Mouse (Mus musculus) heart, embryonic 16.5 days (tissue): ENCODE results near the gene Esyt2. TPM values are rescaled to one million over a fixed set of nuclear protein-coding genes. Genes with fewer than 3 reads are reported as not detected.

Experiments used
- ATAC-seq: fragments of 200-750 bp; cut with Nextera tagmentation; replicated peaks from 2 replicates; pipeline ENCODE4 v1.8.0; 2017; ENCODE audit warnings: moderate number of reproducible peaks; ENCODE audit not compliant: insufficient read depth, low FRiP score; ENCODE audit errors: extremely low read depth
- H3K27ac ChIP-seq: fragments of 300-500 bp; sonication (generic); 2 replicates; pipeline ENCODE4 v1.5.1; 2014; ENCODE audit warnings: mild to moderate bottlenecking, low read length, control low read depth, moderate library complexity
- H3K27me3 ChIP-seq: fragments of 300-500 bp; sonication (generic); 2 replicates; pipeline ENCODE4 v1.6.1; 2014; ENCODE audit warnings: low read length, mixed read lengths; ENCODE audit not compliant: control insufficient read depth, insufficient read depth
- H3K36me3 ChIP-seq: fragments of 300-500 bp; sonication (generic); 2 replicates; pipeline ENCODE4 v1.6.1; 2014; ENCODE audit not compliant: control insufficient read depth, insufficient read depth
- H3K4me1 ChIP-seq: fragments of 300-500 bp; sonication (generic); 2 replicates; pipeline ENCODE4 v1.6.1; 2014; ENCODE audit warnings: low read length, mixed read lengths; ENCODE audit not compliant: control insufficient read depth, insufficient read depth
- H3K4me2 ChIP-seq: fragments of 300-500 bp; sonication (generic); 2 replicates; pipeline ENCODE4 v1.6.1; 2014; ENCODE audit warnings: low read depth, mild to moderate bottlenecking, control low read depth, low read length
- H3K4me3 ChIP-seq: fragments of 300-500 bp; sonication (generic); 2 replicates; pipeline ENCODE4 v1.5.1; 2014; ENCODE audit warnings: mild to moderate bottlenecking, control low read depth, low read length
- H3K9ac ChIP-seq: fragments of 300-500 bp; sonication (generic); 2 replicates; pipeline ENCODE4 v1.6.1; 2014; ENCODE audit warnings: low read length, control low read depth
- H3K9me3 ChIP-seq: fragments of 300-500 bp; sonication (generic); replicated peaks from 2 replicates; pipeline ENCODE4 v1.6.1; 2016; ENCODE audit warnings: low read length; ENCODE audit not compliant: control insufficient read depth
- WGBS: fragments of 180-500 bp; shearing (Covaris S2); extraction: QIAGEN DNeasy Blood & Tissue Kit; methylation state at CpG from one replicate; pipeline ENCODE4 v1.1.7; 2014; 5-methylcytosine and 5-hydroxymethylcytosine counted together
- polyA plus RNA-seq: library from polyadenylated mRNA; unstranded; fragments of >200 nt; fragmentation: Nextera tagmentation; extraction: Ambion mirVana; gene quantifications from 2 replicates; pipeline ENCODE4 v1.2.1, GENCODE M21; 2015

The Esyt2 gene
- polyA plus RNA-seq, 1 experiment from 2014 or later: 11.7 TPM

DNA sequence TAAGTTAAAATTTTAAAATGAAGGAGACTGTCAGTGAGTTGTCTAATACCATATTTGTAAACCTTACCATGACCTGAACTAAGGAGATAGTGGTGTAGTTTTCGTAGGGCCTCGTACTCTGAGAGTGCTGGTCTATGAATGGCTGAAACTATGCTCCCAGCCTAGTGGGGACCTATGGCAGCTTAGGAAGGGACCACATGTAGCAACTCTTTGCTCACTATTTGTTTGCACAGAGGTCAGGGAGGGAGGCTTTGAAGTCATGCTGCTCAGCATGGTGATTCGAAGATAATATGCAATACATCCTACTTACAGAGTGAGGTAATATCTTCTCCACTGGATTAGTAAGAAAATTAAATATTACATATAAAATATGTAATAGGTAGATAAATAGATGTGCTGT, 73.7 kb downstream of the Esyt2 start:
- no peaks in the 10 kb centered on the region for H3K9me3 ChIP-seq
- no peak overlapping the region for H3K4me3 ChIP-seq
- no peak overlapping the region for H3K4me2 ChIP-seq
- no peak for ATAC-seq
- 91% methylated on average over 3 of the region's 3 CpGs for WGBS
- H3K36me3 ChIP-seq: peaks cover 21% of the 10 kb centered on the region
- no peaks in the 10 kb centered on the region for H3K4me1 ChIP-seq
- no peaks in the 10 kb centered on the region for H3K27me3 ChIP-seq
- H3K9ac ChIP-seq: no peak overlapping the region
- no peak overlapping the region for H3K27ac ChIP-seq

GRCm38 (mm10) chr12:116362091-116362490, 81.1 kb downstream of the Esyt2 start:
- no peaks in the 10 kb centered on the region for H3K4me1 ChIP-seq
- no peaks in the 10 kb centered on the region for H3K27me3 ChIP-seq
- no peak overlapping the region for H3K27ac ChIP-seq
- H3K4me2 ChIP-seq: no peak overlapping the region
- peaks cover 13% of the 10 kb centered on the region for H3K36me3 ChIP-seq
- no peaks in the 10 kb centered on the region for H3K9me3 ChIP-seq
- H3K4me3 ChIP-seq: no peak overlapping the region
- no peak overlapping the region for H3K9ac ChIP-seq
- no peak for ATAC-seq

GRCm38 (mm10) chr12:116366900-116367299, 85.9 kb downstream of the Esyt2 start:
- WGBS: 86% methylated on average over 3 of the region's 3 CpGs
- Histone ChIP-seq H3K4me2 (no peak overlapping the region), H3K4me3 (no peak overlapping the region), H3K36me3 (peaks cover 23% of the 10 kb centered on the region), H3K9me3 (no peaks in the 10 kb centered on the region), H3K4me1 (no peaks in the 10 kb centered on the region), H3K9ac (no peak overlapping the region), H3K27me3 (no peaks in the 10 kb centered on the region), H3K27ac (no peak overlapping the region)
- no peak for ATAC-seq

DNA sequence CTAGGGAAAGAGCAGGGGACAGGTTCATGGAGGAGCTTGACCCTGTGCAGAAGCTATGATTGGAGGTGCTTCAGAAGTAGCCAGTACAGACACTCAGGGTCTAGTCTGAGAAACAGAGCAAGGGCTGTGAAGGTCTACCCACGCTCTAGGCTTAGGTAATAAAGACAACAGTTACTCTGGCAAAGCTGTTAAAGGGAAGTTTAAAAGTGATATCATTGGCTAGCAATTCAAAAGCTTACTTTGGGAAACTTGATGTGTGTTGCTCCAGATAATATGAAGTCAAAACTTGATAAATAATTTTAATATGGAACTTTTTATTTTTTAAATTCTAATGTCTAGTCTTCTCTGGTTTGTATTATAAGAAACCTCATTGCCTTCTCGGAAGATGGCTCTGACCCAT, 86.3 kb downstream of the Esyt2 start:
- Histone ChIP-seq H3K36me3 (peaks cover 23% of the 10 kb centered on the region), H3K4me3 (no peak overlapping the region), H3K9ac (no peak overlapping the region), H3K4me2 (no peak overlapping the region), H3K27ac (no peak overlapping the region), H3K9me3 (no peaks in the 10 kb centered on the region), H3K4me1 (no peaks in the 10 kb centered on the region), H3K27me3 (no peaks in the 10 kb centered on the region)
- WGBS: 89% methylated on average over 2 of the region's 2 CpGs
- ATAC-seq: no peak

GRCm38 (mm10) chr12:116368857-116369256, 87.9 kb downstream of the Esyt2 start:
- Histone ChIP-seq H3K36me3 (peaks cover 25% of the 10 kb centered on the region), H3K27me3 (no peaks in the 10 kb centered on the region), H3K9ac (no peak overlapping the region), H3K4me2 (no peak overlapping the region), H3K27ac (no peak overlapping the region), H3K4me1 (no peaks in the 10 kb centered on the region), H3K9me3 (no peaks in the 10 kb centered on the region), H3K4me3 (no peak overlapping the region)
- ATAC-seq: no peak
- 84% methylated on average over 2 of the region's 2 CpGs for WGBS

GRCm38 (mm10) chr12:116383101-116383500, 102.1 kb downstream of the Esyt2 start:
- Histone ChIP-seq H3K27me3 (no peaks in the 10 kb centered on the region), H3K27ac (no peak overlapping the region), H3K4me2 (no peak overlapping the region), H3K36me3 (peaks cover 5% of the 10 kb centered on the region; the same call in 1 of the 2 replicates), H3K9me3 (no peaks in the 10 kb centered on the region), H3K4me3 (no peak overlapping the region), H3K9ac (no peak overlapping the region), H3K4me1 (no peaks in the 10 kb centered on the region)
- ATAC-seq: no peak
- WGBS: 79% methylated on average over 2 of the region's 2 CpGs

DNA sequence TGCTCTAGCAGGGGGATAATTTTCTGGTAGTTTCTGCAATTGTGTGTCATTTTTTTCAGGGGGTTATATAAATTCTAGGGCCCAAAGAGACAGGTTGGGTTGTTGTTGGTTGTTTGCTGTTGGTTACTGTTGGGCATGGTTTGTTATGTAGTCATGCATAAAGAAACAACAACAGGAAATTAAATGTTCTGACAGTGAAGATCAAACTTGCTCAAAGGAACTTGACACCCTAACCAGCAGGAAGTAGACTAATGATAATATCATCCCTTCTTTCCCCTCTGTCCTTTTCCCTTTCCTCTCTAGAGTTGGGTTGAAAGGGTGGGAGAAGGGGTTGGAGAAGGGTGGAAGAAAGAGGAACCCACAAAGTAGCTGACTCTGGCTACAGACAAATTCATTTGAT, 103.0 kb downstream of the Esyt2 start:
- Histone ChIP-seq H3K4me3 (no peak overlapping the region), H3K27me3 (no peaks in the 10 kb centered on the region), H3K4me1 (no peaks in the 10 kb centered on the region), H3K9ac (no peak overlapping the region), H3K27ac (no peak overlapping the region), H3K9me3 (no peaks in the 10 kb centered on the region), H3K4me2 (no peak overlapping the region), H3K36me3 (peaks cover 5% of the 10 kb centered on the region; the same call in 1 of the 2 replicates)
- ATAC-seq: no peak

- ATAC-seq: no peak
- Histone ChIP-seq H3K9me3 (no peaks in the 10 kb centered on the region), H3K36me3 (no peaks in the 10 kb centered on the region), H3K4me2 (no peak overlapping the region), H3K4me3 (no peak overlapping the region), H3K9ac (no peak overlapping the region), H3K27me3 (no peaks in the 10 kb centered on the region), H3K4me1 (no peaks in the 10 kb centered on the region; the same call in 1 of the 2 replicates), H3K27ac (no peak overlapping the region)
- 78% methylated on average over 1 of the region's 1 CpGs for WGBS
These were observed 105.8 kb downstream of the Esyt2 start for GRCm38 (mm10) chr12:116386802-116387201.

DNA sequence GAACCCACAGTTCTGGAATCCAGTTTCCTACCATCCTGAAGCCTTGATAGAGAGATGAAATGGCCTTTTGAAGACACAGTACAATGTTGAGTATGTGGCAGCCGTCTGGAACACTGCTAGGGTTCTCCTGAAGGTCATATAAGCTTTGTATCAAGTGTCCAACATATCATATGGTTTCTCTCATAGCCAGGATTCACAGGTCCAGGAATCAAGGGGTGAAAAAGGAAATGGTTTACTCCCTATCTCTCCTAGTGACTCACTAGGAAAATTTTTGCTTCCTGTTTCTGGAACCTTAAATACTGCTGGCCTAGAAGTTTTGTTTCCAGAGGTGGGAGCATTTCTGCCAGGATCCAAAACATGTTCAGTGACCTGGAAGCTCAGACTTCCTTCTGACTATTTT, 108.9 kb downstream of the Esyt2 start:
- H3K4me1 ChIP-seq: no peaks in the 10 kb centered on the region; the same call in 1 of the 2 replicates
- 26% methylated on average over 1 of the region's 1 CpGs for WGBS
- H3K4me3 ChIP-seq: no peak overlapping the region
- H3K36me3 ChIP-seq: no peaks in the 10 kb centered on the region
- H3K27me3 ChIP-seq: no peaks in the 10 kb centered on the region
- H3K27ac ChIP-seq: peak overlapping the region; percentile 40
- H3K9me3 ChIP-seq: no peaks in the 10 kb centered on the region
- no peak overlapping the region for H3K9ac ChIP-seq
- no peak overlapping the region for H3K4me2 ChIP-seq
- ATAC-seq: peak; percentile 55; the same call in 1 of the 2 replicates

- Histone ChIP-seq H3K9me3 (no peaks in the 10 kb centered on the region), H3K27ac (no peak overlapping the region), H3K4me1 (no peaks in the 10 kb centered on the region; the same call in 1 of the 2 replicates), H3K4me3 (no peak overlapping the region), H3K27me3 (no peaks in the 10 kb centered on the region), H3K36me3 (no peaks in the 10 kb centered on the region), H3K4me2 (no peak overlapping the region), H3K9ac (no peak overlapping the region)
- ATAC-seq: no peak
- WGBS: 65% methylated on average over 2 of the region's 2 CpGs
These were observed 113.3 kb downstream of the Esyt2 start for GRCm38 (mm10) chr12:116394327-116394726.
